Mouse (Mus musculus) retina, postnatal 7 days (tissue): Measurements from ENCODE around the gene Ntpcr.

Experiments used
- DNase-seq: peaks from one replicate; pipeline ENCODE4 v3.0.0-alpha.2; 2012; ENCODE audit warnings: low read depth, low spot score

The Ntpcr gene

DNA sequence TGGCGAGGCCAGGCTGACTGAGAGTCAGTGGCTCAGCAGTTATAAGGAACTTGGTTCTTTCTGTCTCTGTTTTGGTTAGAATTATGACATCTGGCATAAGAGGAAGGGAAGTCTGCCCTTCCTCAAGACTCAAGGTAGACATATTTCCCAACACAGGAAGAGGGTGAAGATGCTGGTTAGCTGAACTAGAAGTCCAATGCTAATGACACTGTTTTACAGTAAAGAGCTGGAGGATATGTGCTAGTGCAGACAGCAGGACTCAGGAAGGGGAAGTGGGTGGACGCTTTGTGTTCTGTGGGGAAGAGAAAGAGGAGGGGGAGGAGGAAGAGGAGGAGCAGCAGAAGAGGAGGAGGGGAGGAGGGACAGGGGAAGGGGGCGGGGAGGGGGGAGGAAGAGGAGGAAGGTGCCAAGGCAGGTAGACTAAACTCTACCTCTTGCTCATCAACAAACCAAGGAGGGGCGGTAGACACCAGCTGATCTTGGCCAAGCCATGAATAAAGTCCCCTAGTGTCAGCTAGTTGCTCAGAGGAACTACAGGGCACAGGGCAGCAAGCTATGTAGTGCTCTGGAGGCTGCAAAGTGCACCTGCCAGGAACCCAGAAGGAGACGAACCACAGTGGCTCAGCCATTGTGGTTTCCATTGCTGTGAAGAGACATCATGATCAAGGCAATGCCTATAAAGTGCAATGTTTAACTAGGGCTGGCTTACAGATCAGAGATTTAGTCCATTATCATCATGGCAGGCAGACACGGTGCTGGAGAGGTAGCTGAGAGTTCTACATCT, 4.5 kb upstream of the Ntpcr start:
- no peak for DNase-seq

- DNase-seq = no peak
Observed at GRCm38 (mm10) chr8:125726143-125726542, 3.6 kb upstream of the Ntpcr start.

DNA sequence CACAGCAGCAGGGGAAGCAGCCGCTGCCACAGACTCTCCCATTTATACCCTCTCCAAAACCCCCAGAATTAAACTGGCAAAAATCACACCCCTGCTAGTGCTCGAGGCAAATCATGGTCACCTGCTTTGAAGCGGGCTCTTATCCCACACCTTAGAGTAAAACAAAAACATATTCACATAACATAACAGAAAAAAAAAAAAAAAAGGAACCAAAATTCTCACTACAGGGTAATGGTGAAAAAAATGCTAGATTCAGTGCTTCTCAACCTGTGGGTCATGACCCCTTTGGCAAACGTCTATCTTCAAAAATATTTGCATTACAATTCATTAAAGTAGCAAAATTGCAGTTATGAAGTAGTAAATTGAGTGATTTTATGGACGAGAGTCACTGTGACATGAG, 2.8 kb upstream of the Ntpcr start:
- DNase-seq = no peak

GRCm38 (mm10) chr8:125727797-125728196, 2.0 kb upstream of the Ntpcr start:
- no peak for DNase-seq

DNA sequence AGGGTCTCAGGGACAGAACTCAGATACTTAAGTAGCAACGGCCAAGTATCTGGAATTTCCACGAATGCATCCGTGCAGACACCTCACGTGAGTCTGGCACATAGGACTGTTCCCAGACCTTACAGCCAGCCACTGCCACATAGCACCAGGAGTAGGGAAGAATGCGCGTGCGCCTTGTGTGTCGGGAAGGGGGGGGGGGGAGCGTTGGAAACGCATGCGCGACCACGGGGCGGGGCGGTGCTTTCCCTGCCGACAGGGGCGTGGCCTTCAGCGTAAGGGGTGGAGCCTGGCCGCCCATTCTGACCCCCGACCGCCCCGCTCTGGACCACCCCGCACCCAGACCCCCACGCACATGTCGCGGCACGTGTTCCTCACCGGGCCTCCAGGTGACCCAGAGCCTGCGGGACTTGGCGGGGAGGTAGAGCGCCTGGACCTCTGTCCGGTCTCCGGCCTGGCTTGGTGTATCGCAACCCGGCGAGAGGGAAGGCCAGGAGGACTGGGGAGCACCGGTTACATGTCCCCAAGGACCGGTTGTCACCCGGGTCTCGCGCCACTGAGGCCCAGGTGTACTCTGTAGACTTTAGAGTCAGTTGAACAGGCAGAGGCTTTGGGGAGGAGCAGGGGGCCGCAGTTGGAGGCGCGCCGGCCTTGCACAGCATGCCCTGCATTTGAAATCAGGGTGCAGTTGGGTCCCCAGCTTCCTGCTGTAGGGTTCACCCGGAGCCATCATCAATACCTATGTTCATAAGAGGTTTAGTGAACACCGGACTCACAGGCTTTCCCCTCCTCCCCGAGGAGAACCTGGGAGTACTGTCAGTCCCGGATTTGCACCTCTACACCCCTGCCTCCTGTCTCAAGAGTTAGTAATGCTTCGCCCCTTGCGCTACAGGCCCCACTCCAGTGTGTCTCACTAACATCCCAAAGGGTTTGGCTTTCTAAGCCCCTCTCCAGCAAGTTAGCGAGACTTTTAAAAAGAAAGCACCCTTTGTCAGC, 4.5 kb downstream of the Ntpcr start:
- peak; percentile 67 for DNase-seq

- DNase-seq = no peak
Observed at GRCm38 (mm10) chr8:125738956-125739355, 9.2 kb downstream of the Ntpcr start.

DNA sequence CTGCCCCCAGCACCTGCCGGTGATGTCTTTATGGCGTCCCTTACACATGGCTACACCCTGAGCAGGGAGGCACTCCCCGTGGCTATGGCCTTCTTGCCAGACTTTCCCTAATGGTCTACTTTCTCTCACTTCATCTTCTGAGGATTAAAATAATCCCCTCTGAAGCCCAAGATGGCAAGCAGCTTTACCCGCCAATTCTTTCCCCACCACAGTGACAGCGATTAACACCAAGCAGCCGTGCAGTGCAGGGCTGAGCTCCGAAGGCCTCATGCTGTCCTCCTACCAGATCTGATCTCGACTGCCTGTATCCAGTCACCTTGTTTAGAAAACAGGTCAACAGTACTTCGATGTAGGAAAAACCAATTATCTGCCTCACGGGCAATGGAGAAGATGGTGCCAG, 10.9 kb downstream of the Ntpcr start:
- DNase-seq = no peak

DNA sequence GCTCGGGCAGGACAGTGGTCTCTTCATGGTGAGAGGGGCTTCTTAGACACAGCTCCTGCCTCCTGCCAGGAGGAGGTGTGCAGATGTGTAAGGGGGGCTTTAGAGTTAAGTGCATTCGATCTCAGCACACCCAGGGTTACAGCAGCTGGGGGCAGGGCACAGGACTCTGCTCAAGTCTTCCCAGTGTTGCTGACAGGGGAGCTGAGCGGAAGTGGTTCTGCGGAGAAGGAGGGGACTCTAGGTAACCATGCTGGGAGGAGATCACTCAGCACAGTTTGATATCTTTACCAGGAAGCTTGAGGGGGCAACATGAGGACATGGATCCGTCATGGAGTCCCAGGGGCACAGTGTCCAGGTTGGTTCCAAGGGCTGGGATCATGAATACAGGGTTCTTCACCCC, 11.6 kb downstream of the Ntpcr start:
- DNase-seq = no peak

- no peak for DNase-seq
Observed at GRCm38 (mm10) chr8:125741855-125742254, 12.1 kb downstream of the Ntpcr start.

DNA sequence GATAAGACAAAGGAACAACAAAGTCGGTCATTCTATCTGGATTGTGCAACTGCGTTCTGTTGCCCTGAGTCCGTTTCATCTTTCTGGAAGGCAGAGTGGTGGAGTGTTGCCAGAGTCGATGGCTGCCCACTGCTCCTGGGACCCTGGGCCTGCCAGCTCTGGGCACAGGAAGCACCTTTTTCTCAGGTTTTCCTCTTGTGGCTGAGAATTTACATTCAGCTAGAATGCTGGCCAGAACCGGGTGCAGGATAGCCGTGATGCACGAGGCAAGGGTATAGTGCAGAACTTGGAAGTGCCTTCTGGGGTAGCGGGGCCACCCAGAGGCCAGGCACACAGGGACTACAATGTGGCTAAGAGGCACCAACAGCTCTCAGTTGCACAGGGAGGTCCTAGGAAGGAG, 12.6 kb downstream of the Ntpcr start:
- DNase-seq = no peak

GRCm38 (mm10) chr8:125744914-125745576, 15.3 kb downstream of the Ntpcr start:
- no peak for DNase-seq

DNA sequence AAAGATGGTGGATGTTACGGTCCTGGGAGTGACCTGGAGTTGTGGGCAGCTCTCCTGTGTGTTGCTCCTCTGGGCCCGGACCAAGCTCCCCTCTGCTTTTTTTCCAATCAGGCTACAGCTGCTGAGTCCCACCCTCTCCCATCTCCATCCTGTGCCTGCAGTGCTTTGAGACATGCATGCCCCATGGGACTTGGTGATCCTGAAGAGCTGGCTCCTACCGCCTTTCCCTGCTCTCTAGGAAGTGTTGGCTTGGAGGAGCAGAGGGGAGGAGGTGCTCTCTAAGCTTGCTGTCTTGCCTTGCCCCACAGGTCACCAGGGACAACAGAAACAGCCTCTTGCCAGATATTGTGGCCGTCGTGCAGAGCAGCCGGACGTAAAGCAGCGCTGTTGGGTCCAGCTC, 17.6 kb downstream of the Ntpcr start:
- no peak for DNase-seq

DNA sequence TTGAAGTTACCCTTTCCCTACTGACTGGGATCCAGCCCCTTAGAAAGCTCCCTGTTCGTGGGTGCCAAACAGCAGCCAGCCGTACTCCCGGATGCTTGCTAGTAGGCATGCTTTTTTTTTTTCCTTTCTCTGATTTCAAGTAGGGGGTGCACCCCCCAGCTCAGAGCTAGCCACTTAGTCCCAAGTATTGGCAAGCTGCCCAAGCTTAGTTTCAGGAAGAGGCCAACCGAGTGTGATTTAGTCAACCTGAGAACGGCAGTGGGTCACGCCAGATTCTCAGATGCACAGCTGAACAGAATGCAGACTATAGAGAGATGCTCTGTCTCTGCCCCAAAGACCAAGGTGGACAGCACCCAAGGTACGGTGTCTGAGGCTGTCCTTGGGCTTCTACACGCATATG, 21.1 kb downstream of the Ntpcr start:
- DNase-seq = no peak

- DNase-seq = no peak
Observed at GRCm38 (mm10) chr8:125755896-125756295, 26.1 kb downstream of the Ntpcr start.

GRCm38 (mm10) chr8:125756391-125757105, 26.8 kb downstream of the Ntpcr start:
- no peak for DNase-seq

DNA sequence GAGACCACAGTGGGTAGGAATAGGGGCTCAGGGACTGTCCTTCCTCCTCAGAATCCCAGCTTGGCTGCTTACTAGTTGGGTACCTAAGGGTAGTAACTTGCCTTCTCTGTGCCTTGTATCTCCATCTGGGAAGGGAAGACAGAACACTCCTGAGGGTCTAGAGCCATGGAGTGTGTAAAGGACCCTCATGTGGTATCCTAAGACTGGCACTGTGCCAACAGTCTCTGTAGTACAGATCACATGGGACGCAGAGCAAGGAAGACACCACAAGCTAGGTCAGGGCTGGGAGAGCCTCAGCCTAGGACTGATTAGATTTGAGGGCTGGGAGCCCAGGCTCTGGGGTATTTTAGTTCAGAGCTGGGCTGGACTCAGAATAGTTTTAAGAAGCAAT, 27.3 kb downstream of the Ntpcr start:
- DNase-seq = no peak

- no peak for DNase-seq
Observed at GRCm38 (mm10) chr8:125759022-125759421, 29.3 kb downstream of the Ntpcr start.

- DNase-seq = no peak
Observed at GRCm38 (mm10) chr8:125763066-125763786, 33.5 kb downstream of the Ntpcr start.

DNA sequence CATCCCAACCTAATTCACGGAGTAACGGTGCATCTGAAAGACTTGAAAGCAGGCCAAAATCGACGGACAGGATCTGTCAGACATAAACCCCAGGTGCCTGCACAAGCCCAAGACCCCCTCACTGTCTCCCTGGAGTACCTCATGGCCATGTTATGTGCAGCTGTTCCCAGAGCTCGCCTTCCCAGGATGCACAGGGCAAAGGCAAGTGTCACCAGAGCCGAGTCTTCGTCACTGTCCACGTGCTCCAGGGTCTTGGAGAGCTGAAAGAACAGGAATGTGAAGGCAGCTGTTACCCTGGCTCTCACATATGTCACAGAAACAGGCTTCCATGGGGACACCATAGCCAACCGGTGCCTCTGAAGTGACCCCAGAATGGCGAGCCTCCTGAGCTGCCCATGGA, 38.3 kb downstream of the Ntpcr start:
- no peak for DNase-seq

DNA sequence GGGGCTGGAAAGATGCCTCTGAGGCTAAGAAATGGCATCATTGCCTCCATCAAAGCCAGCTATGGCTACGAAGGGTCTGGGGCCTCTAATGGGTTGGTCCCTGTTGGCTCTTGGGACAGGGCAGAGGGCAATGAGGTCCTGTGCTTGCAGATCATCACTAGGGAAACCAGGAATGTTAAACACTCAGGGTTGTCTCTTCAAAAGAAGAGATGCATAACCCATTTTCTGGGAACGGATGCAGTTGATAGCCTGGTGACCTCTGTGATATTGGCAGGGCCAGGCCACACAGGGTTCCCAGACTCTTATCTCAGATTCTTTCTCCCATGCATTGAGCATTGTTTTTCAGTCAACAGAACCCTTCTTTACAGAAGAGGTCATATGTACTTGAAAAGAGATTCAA, 42.5 kb downstream of the Ntpcr start:
- DNase-seq = no peak

GRCm38 (mm10) chr8:125773281-125773803, 43.6 kb downstream of the Ntpcr start:
- DNase-seq = no peak
